Mouse (Mus musculus) T-cell, adult 2 months (primary cell): Measurements from ENCODE around the gene Homer3.
A peak's percentile ranks its signal among the peaks of the same experiment; 100 is the strongest.

Source experiments
- DNase-seq: peaks from one replicate; pipeline ENCODE4 v3.0.0; 2022; ENCODE audit warnings: low spot score

Gene Homer3

DNA sequence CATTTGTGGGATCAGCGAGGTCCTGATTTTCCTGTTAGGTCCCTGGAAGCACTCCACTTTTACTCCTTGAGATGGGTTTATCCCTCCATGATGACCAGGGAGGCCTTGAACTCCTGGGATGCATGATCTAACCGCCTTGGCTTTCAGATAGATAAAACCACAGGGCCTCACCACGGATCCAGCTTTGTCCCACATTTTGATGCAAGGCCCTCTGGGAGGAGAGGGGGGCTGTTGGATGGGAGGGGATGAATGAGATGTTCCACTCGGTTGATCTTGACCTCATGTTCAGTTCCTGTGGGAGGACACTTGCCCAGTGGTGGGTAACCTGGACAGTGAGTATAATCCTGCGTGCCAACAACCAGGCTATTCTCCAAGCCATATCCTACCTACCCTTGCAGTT lies 1.8 kb downstream of the Homer3 start:
- DNase-seq = no peak

- DNase-seq = no peak
Observed at GRCm38 (mm10) chr8:70285304-70285703, 2.7 kb downstream of the Homer3 start.

GRCm38 (mm10) chr8:70286737-70287136 lies 4.1 kb downstream of the Homer3 start:
- peak; percentile 40 for DNase-seq

DNA sequence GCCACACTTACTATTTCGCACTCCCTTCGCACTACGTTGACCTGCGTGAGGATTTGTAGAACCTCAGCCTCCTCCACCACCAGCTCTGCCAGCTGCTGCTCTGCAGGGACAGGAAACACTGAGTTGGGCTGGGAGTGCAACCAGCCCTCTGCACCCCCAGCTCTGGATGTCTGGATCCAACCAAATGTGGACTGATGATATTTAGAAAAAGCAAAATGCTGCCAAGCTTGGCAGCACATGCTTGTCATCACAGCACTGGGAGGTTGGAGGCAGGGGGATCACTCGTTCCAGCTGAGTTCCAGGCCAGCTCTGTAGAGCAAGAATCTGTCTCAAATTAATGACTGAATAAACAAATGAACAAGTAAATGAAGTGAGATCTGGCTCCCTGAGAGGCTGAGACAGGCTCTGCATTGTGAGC lies 11.4 kb downstream of the Homer3 start:
- no peak for DNase-seq

- no peak for DNase-seq
Observed at GRCm38 (mm10) chr8:70300881-70301280, 18.3 kb downstream of the Homer3 start.

DNA sequence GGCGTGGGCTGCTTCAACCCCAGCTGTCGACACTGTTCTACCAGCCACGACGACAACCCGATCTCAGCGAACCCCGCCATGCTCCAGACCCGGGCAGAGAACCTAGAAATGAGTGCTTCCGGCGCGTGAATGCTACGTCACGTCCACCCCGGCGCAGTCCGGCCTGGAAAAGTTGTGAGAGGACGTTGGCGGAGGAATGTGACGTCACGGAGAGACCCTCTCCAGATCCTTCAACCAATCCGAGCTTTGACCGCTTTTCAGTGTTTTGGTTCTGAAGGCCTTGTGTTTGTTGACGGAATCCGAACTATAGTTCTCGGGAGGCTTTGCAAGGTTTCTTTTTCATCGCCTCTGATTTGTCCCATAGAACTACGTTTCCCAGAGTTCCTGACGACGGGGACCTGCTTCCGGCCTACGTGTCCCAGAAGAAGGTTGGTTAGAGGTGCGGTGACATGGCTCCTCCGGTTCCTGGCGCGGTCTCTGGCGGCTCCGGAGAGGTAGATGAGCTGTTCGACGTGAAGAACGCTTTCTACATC lies 19.8 kb downstream of the Homer3 start, which contains the start of the genes Ddx49 and Cope:
Gene Ddx49 (minus strand): TSS at position 132 of the 533 bp plus-strand sequence.
Gene Cope (plus strand): TSS at position 161 of the 533 bp plus-strand sequence.
- DNase-seq = peak; percentile 92

DNA sequence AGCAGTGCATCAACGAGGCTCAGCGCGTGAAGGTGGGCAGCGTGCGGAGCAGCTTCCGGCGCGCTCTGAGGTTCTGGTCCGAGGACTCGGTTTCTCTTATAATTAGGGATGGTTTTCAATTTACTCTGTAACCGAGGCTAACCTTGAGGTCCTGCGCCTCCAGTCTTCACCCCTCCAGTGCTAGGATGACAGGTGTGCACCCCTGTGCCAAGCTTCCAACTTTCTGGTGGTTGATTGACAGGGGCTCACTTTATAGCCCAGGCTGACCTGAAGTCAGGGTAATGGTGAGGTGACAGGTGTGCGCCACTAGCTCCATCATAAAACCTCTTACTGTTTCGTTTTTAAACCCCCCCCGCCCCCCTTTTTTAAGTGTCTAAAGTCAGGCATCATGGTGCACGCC lies 20.3 kb downstream of the Homer3 start:
- no peak for DNase-seq

DNA sequence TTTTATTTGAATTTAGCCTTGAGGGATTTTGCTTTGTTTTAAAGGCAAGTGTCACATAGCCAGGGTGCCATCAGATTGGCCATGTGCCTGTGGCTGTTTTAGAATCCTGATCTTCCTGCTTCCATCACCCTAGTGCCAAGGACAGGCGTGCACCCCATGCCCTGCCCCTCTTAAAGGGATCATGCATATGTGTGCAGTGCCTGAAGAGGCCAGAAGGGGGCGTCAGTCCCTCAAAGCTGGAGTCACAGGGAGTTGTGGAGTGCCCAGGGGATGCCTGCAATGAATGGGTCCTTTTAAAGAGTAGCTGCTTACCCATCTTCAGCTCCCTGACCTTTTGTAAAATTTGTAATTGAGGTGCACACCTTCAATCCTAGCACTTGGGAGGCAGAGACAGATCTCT lies 26.7 kb downstream of the Homer3 start:
- DNase-seq = peak; percentile 32

DNA sequence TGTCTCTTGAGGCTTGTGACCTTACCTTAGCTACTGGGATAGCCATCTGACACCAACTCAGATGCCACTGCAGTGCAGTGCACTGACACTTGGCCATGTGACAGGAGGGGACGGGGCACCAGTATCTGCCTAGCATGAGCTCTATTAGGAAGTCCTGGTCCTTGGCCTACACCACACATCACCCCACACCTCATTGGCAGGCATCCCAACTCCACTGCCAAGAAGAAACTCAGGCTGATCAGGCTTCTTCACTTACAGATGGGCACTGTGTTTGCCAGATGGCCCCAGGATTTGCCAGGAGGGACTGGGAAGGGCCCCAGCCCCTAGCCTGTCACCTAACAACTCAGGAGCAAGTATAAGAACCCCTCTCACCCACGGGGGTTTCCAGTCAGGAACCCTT lies 30.8 kb downstream of the Homer3 start:
- no peak for DNase-seq

DNA sequence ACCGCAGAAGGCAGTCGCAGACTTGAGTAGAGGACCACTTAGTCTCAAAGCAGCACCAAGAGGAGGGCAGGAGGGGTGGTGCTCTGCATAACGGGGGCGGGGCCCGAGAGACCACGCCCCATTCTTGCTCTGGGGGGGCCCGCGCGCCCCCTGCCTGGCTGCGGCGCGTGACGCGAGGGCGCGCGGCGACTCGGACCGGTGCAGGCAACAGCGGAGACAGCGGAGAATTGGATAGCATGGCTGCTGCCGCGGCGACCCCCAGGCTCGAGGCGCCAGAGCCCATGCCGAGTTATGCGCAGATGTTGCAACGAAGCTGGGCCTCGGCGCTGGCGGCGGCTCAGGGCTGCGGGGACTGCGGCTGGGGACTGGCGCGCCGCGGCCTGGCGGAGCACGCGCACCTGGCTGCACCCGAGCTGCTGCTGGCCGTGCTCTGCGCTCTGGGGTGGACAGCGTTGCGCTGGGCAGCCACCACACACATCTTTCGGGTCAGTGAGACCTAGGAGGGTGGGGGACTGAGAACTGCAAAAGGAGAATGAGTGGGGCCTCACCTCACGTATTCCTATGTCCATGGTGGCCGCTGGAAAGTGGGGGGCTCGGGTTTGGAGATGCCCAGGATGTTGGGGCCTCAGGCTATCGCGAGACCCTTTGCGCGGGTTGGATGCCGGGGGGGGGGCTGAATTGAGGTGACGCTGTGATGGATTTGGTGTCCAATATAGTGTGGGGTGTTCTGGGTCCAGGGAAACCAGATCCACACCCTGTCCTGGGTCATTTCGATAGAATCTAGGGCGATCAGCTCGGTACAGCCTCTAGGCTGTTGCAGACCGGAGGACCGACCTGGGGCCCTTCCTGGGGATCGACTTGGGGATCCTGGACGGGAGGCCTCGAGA lies 33.2 kb downstream of the Homer3 start, which contains the start of gene Cers1:
Gene Cers1 (plus strand): TSS at position 152 of the 887 bp plus-strand sequence.
- no peak for DNase-seq

GRCm38 (mm10) chr8:70316511-70317504 lies 34.2 kb downstream of the Homer3 start:
- no peak for DNase-seq

DNA sequence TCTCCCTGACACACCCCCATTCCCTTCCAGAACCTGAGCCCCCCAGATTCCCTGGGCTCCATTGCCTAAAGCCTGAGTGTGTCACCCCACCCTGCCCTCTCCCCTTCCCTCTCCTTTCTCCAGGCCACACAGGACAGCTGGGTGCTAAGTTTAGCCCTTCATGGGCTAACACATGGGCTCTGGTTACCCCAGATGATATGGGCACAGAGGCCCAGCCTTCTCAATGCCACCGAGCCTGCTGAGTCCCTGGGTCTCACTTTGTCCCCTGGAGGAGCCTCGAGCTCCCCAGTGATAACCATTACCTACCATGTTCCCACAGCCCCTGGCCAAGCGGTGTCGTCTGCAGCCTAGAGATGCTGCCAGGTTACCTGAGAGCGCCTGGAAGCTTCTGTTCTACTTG lies 35.2 kb downstream of the Homer3 start:
- DNase-seq = no peak

DNA sequence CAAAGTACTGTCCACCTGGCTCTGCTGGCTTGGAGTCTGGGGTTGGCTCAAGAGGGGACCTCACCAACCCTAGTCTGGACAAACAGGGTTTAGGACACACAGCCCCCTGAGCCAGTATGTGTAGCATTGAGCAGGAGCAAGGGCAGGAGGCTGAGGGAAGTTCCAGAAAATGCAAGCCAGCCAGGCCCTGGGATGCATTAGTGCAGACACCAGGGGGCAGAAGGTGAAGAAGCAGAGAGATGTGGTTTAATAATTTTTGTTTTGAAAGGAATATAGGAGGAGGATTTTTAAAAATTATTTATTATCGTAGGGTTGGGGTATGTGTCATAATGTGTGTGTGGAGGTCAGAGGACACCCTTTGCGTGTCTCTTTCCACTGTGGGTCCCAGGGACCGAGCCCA lies 41.1 kb downstream of the Homer3 start:
- DNase-seq = no peak

GRCm38 (mm10) chr8:70327512-70327911 lies 44.9 kb downstream of the Homer3 start:
- DNase-seq = no peak

DNA sequence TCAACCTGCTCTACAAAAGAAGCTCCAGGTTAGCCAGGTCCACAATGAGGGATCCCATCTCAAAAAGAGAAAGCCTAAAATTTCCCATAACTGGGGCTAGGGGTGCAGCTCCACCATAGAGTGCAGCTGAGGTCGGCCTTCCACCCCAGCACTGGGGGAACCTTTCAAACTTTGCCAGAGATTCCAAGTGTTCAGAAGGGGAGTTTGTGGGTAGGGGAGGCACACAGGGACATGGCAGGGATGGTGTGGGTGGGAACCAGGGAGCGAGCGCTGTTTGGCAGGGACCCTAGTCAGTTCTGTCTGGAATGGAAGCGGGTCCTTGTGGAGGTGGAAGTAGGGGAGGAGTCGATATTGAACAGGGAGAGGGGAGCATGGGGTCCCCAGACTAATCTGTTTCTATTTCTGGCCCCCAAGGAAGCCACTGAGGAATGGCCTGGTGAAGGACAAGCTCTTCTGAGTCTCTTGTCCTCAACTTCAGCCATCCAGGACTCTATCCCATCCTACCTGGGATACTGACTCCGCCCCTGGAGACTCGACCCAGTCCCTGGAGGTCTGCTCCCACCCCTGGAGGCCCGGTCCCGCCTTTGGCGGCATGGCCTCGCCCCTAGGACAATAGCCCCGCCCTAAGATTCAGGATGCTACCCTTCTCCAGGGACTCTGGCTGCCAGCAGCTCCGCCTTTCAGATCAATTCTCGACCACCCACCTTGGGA lies 46.7 kb downstream of the Homer3 start, which contains the start of gene Gdf1:
Gene Gdf1 (plus strand): TSS at position 694 of the 711 bp plus-strand sequence.
- DNase-seq = no peak

DNA sequence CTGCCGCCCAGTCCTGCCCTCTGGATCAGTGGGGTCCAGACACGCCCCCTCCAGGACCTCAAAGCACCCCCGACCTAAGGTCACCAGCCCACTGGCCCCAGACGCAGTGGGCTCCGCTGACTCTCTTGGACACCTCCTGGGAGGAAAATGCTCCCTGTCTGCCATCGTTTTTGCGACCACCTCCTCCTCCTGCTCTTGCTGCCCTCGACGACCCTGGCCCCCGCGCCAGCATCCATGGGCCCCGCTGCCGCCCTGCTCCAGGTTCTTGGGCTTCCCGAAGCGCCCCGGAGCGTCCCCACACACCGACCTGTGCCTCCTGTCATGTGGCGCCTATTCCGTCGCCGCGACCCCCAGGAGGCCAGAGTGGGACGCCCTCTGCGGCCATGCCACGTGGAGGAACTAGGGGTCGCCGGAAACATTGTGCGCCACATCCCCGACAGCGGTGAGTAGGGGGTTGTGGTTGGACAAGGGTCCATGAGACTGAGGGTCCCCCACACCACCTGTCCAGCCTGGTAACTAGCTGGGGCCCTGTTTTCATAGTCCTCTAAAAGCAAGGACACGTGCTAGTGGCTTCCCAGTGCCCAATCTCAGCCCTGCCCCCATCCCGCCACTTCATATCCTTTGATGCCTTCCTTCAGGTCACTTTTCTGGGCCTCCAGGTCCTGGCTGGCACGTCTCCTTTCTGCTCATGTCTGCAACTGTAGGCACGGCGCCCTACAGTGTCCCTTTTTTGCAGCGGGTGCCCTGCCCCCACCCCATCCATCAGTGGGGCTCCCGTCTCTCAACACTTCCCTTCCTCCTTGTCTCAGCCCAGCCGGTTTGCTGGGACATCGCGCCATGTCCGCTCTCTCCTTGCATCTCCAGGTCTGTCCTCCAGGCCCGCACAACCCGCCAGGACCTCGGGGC lies 47.5 kb downstream of the Homer3 start:
- no peak for DNase-seq

DNA sequence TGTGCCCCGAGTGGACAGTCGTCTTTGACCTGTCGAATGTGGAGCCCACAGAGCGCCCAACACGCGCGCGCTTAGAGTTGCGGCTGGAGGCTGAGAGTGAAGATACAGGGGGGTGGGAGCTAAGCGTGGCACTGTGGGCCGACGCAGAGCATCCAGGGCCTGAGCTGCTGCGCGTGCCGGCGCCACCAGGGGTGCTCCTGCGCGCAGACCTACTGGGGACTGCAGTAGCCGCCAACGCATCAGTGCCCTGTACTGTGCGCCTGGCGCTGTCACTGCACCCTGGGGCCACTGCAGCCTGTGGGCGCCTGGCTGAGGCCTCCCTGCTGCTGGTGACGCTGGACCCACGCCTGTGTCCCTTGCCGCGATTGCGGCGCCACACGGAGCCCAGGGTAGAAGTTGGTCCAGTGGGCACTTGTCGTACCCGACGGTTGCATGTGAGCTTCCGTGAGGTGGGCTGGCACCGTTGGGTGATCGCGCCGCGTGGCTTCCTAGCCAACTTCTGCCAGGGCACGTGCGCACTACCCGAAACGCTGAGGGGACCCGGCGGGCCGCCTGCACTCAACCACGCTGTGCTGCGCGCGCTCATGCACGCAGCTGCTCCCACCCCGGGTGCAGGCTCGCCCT lies 48.2 kb downstream of the Homer3 start:
- no peak for DNase-seq

- DNase-seq = no peak
Observed at GRCm38 (mm10) chr8:70331526-70331925, 48.9 kb downstream of the Homer3 start.

- no peak for DNase-seq
Observed at GRCm38 (mm10) chr8:70332070-70332877, 49.6 kb downstream of the Homer3 start.
